Mouse (Mus musculus) forelimb bud, embryonic 11.5 days (tissue): ENCODE measurements around the gene Sp1.

ENCODE experiments used
- DNase-seq: peaks from one replicate; pipeline ENCODE4 v3.0.0-alpha.2; 2012; ENCODE audit warnings: low read depth, low spot score

Gene Sp1

GRCm38 (mm10) chr15:102399229-102400221, 6.4 kb upstream of the Sp1 start:
- DNase-seq: peak; percentile 78

- DNase-seq: no peak
Measured at GRCm38 (mm10) chr15:102400476-102401045, 5.4 kb upstream of the Sp1 start.

GRCm38 (mm10) chr15:102401278-102401677, 4.7 kb upstream of the Sp1 start:
- no peak for DNase-seq

DNA sequence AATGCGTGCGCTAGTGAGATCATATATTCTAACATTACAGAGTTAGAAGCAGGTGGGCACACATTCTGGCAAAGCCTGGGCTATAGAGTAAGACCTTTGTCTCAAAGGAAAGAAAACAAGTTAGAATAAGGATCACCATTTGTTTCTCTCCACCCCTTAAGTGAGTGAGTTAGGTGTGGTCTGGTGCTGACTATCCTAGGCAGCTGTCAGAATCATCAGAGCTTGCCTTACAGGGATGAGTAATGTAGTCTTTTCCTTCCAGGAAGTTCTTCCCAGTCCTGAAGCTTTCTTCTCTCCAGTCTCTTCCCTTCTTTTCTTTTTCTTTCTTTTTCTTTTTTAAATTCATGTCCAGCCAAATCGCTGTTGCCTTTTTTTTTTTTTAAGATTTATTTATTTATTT, 3.7 kb upstream of the Sp1 start:
- DNase-seq: no peak

- no peak for DNase-seq
Measured at GRCm38 (mm10) chr15:102404608-102405488, 1.1 kb upstream of the Sp1 start.

DNA sequence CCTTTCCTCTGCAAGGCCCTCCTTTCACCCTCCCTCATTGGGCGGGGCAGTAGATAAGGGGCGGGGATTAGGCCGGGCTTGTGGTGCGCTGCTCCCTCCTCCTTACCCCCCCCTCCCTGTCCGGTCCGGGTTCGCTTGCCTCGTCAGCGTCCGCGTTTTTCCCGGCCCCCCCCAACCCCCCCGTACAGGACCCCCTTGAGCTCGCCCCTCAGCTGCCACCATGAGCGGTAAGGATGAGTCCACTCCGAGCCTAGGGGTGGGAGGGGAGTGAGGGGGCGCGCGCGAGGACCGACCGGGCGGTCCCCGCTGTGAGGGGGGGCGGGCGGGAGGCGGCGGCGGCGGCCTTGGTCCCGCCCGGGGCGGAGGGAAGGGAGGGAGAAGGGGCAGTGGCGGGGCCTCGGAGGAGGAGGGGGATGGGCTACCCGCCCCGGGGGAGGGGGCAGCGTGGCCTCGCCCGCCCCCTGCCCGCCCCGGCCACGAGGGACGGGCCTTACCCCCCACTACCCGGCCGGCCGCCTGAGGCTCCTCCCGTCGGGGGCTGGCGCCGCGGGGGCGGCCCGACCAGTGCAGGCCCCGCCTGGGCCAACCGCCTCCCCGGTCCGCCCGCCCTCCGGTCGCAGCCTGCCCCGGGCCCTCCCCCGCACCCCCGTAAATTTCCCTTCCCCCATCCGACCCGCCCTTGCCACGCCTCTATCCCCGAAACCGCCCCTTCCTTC, 411 bp downstream of the Sp1 start:
- DNase-seq: peak; percentile 55

GRCm38 (mm10) chr15:102406912-102407580, 1.1 kb downstream of the Sp1 start:
- no peak for DNase-seq

DNA sequence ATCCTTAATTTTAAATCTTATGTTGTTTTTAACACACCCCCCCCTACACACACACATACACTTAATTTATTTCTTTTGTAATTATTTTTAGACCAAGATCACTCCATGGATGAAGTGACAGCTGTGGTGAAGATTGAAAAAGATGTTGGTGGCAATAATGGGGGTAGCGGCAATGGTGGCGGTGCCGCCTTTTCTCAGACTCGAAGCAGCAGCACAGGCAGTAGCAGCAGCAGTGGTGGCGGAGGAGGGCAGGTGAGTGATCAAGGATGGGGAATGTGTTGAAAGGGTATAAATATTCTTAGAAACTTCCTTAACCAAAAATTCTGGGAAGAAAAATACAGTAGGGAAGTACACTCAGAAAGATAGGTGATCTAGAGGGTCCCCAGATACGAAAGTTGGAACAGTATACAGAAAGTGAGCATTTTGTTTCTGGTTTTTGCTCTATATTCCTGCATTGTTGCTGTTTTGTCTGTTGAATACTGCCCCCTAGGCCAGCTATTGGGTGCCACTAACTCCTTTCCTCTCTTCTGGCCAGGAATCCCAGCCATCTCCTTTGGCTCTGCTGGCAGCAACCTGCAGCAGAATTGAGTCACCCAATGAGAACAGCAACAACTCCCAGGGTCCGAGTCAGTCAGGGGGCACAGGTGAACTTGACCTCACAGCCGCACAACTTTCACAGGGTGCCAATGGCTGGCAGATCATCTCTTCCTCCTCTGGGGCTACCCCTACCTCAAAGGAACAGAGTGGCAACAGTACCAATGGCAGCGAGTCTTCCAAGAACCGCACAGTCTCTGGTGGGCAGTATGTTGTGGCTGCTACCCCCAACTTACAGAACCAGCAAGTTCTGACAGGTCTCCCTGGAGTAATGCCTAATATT, 2.0 kb downstream of the Sp1 start:
- DNase-seq: no peak

GRCm38 (mm10) chr15:102408558-102409130, 2.7 kb downstream of the Sp1 start:
- no peak for DNase-seq

- no peak for DNase-seq
Measured at GRCm38 (mm10) chr15:102409286-102409685, 3.3 kb downstream of the Sp1 start.

GRCm38 (mm10) chr15:102411077-102411476, 5.1 kb downstream of the Sp1 start:
- no peak for DNase-seq

DNA sequence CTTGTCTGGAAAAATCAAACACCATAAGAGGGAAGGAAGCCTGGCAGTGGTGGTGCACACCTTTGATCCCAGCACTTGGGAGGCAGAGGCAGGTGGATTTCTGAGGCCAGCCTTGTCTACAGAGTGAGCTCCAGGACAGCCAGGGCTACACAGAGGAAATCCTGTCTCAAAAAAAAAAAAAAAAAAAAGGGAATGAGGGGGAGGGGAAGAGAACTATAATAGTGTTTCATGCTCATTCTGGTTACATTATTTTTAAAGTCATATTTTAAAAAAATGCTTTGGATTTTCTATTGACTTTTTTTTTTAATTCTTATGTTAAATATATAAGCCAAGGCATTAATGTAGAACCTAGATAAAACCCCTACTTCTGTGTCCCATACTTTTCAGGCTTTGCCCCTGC, 7.7 kb downstream of the Sp1 start:
- no peak for DNase-seq

DNA sequence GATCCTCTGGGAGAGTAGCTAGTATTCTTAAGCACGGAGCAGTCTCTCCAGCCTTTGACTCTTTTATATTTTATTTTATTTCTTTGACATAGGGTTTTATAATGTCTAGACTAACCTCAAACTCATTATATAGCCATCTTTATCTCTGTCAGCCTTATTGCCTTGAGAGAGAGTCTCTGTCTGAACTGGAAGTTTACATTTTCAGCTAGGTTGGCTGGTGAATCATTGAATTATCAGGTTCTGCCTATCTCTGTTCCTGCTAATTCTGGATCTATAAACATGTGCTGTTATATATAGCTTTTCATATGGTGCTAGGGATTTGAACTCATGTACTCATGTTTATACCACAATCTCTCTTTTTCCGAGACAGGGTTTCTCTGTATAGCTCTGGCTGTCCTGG, 11.6 kb downstream of the Sp1 start:
- DNase-seq: no peak

DNA sequence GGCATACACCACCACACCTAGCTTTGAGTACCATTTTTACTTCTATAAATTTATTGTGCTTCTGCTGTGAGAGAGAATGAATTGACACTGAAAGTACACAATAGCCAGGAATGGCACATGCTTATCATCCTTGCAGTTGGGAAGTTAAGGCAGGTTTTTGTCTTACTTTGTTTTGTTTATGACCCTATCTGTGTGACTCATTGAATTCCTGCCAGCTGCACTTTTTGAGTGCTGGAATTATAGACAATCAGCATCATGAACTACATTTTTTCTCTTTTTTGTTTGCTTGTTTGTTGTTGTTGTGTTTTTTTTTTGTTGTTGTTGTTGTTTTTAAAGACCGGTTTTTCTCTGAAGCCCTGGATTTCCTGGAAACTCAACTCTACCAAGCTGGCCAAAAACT, 15.0 kb downstream of the Sp1 start:
- DNase-seq: no peak

DNA sequence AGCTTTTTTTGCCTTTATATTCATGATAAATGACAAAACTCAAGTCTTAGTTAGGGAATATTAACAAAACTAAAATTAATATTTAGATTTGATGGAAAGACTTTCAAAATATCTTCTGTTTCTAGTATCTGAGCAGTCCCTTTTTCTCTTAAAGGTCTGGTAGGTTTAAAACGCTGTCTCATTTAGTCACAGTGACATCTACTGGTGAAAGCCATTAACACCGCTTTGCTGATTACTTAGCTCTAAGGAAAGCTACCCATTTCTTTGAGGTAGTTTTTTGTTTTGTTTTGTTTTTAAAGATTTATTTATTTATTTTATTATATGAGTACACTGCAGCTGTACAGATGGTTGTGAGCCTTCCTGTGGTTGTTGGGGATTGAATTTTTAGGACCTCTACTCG, 15.5 kb downstream of the Sp1 start:
- peak; percentile 61 for DNase-seq

DNA sequence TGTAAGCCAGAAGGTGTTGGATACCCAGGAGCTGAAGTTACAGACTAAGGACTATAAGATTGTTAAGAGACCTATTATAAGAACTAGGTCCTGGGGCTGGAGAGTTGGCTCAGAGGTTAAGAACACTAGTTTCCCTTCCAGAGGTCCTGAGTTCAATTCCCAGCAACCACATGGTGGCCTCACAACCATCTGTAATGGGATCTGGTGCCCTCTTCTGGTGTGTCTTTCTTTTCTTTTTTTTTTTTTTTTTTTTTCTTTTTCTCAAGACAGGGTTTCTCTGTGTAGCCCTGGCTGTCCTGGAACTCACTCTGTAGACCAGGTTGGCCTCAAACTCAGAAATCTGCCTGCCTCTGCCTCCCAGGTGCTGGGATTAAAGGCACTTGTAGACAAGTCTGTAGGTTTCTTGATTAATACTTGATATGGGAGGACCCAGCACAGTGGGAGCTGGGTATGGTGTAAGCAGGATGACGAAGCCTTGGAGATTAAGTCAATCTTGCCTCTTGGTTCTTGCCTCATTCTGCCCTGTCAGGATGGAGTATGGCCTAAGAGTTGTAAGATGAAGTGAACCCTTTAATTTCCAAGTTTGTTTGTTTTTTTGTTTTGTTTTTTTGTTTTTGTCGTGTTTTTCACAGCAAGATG, 17.8 kb downstream of the Sp1 start:
- DNase-seq: no peak

DNA sequence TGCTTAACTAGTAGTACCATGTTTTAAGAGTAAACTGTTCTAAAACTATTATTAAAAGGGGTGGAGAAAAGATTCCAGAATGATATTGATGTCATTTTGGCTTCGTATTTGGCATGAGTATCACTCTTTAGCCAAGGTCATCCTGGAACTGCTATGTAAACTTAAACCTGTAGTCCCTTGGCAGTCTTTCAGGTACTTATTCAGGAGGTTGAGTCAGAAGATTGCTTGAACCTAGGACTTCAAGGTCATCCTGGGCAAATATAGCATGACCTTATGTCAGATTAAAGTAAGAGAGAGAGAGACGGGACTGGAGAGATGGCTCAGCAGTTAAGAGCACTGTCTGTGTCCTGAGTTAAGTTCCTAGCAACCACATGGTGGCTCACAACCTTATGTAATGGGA, 18.7 kb downstream of the Sp1 start:
- no peak for DNase-seq

DNA sequence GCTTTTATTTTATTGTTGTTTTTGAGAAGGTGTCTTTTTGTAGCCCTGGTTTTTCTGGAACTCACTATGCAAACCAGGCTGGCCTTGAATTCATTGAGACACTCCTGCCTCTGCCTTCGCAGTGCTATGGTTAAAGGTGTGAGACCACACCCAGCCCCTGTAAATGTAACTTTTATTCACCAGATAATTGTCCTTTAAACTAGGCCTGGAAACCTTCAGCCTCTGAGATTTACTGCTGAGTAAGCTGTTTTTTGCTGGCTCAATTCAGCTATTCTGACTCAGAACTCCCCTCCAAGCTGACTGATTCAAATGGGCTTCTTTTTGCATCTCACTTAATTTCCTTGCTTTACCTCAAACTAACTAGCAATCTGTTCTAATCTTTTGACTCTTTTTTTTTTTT, 21.0 kb downstream of the Sp1 start:
- no peak for DNase-seq

GRCm38 (mm10) chr15:102432046-102432445, 26.1 kb downstream of the Sp1 start:
- DNase-seq: no peak
